Mouse (Mus musculus) brain, embryonic 14.5 days (tissue): Measurements from ENCODE around the gene Arhgef40. TPM values are rescaled to one million over a fixed set of nuclear protein-coding genes. Genes with fewer than 3 reads are reported as not detected.

Experiments used
- DNase-seq: peaks from one replicate; pipeline ENCODE4 v3.0.0-alpha.2; 2011; ENCODE audit warnings: low read depth
- CTCF ChIP-seq: fragments of 200-500 bp; IDR thresholded peaks from 2 replicates; pipeline ENCODE4 v1.5.1; 2012; ENCODE audit warnings: inconsistent platforms, mild to moderate bottlenecking, moderate library complexity, borderline replicate concordance; ENCODE audit not compliant: insufficient read depth, insufficient read length; ENCODE audit errors: extremely low read depth
- POLR2A ChIP-seq: fragments of 200-500 bp; IDR thresholded peaks from 2 replicates; pipeline ENCODE4 v1.6.1; 2012; ENCODE audit warnings: mild to moderate bottlenecking, inconsistent platforms, borderline replicate concordance; ENCODE audit not compliant: poor library complexity, insufficient read depth, insufficient read length, severe bottlenecking; ENCODE audit errors: extremely low read depth
- polyA plus RNA-seq: library from polyadenylated mRNA; depleted of rRNA; stranded (reverse); fragments of >200 nt; gene quantifications from 2 replicates; pipeline ENCODE4 v1.2.3, GENCODE M21; 2012

Gene Arhgef40
- polyA plus RNA-seq, 1 experiment: 106 TPM

DNA sequence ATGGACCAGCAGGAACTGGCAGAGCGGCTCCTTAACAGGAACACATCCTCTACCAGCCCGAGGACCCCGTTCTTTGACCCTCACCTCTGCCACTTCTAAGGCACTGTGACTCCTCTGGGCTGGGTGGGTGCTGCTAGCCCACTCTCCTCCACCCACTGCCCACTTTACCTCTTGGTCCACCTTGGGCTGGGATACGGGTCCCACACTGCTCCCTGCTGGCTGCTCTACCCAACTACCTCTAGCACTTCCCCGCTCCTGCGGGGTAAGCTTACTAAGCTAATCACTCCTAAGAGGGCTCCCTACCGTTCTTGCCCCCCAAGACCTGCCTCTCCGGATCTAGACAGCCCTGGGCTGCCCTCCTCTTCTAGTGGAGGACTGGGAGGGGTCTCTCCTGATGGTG lies 21.7 kb downstream of the Arhgef40 start:
- DNase-seq: no peak
- TF ChIP-seq CTCF (peak; percentile 53; the same call in 1 of the 2 replicates), POLR2A (no peak)

DNA sequence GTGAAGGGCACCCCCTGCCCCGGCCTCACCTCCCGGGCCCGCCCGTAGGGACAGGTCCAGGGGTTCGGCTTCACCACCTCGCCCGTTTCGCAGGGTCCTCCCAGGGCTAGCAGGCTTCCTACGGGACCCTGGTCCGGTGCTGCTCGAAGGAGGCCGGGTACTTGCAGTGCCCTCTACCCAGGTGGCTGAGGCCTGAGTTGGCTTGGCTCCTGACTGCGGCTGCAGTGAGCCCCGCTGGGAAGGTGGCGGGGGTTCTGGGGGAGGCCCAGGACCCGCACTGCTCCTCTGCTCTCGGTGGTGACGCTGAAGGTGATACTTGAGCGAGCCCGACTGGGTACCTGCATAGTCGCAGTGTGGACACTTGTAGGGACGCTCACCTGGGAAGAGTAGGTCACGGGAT lies 22.3 kb downstream of the Arhgef40 start:
- DNase-seq: no peak
- no peak for TF ChIP-seq POLR2A
- TF ChIP-seq CTCF: no peak

DNA sequence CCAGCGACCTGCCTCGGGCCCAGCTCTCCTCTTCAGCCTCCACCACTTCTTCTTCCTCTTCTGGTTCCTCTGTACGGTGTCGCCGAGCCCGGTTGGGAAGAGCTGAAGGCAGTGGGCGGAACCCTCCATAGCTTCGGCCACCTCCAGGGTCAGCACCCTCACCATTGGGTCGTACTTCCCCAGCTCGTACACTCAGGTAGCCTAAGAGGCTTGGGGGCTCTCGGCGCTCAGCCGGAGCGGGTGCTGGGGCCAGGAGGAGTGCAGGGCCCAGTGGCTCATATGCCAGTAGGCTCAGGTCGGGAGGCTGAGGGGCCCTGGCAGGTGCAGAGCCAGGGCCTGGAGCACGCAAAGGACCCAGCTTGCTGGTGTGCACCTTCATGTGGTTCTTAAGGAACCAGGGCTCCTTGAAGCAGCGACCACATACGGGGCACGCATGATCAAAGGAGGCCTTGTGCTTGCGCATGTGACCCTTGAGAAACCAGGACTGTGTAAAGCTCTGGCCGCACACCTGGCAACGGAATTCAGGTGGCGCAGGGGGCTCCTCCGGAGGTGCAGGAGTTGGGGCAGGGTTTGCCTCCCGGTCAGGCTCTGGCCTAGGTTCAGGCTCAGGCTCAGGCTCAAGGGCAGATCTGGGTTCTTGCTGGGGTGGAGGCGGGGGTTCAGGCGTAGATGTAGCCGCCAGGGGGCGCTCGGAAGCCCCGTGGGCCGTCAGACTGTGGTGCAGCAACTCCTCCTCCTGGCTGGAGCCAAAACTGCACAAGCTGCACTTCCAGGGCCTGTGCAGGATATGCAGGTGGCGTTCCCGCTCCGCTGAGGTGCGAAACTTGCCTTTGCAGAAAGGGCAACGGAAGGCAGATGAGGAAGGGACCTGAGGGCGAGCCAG lies 24.0 kb downstream of the Arhgef40 start:
- no peak for TF ChIP-seq POLR2A
- peak; percentile 100 for TF ChIP-seq CTCF
- DNase-seq: peak; percentile 94

DNA sequence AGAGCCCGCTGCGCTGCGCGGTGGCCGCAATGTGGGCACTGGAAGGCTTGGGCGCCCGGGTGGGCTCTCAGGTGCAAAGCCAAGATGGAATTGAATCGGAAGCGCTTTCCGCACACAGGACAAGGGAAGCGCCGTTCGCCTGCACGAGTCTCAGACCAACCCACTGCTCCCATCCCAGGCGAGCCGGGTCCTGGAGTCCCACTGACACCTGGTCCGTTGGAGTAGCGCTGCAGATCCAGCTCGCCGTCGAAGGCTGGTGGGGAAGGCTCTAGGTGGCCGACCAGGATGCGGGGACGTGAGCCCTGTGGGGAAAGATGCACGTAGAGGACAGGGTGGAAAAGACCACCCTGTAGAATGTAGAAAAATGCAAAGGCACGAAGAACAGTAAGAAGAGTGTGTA lies 24.8 kb downstream of the Arhgef40 start:
- TF ChIP-seq CTCF (no peak), POLR2A (no peak)
- no peak for DNase-seq

- DNase-seq: no peak
- no peak for TF ChIP-seq POLR2A
- no peak for TF ChIP-seq CTCF
Measured at GRCm38 (mm10) chr14:52009841-52010240, 25.3 kb downstream of the Arhgef40 start.

GRCm38 (mm10) chr14:52010446-52011111 lies 26.1 kb downstream of the Arhgef40 start:
- peak; percentile 98 for DNase-seq
- TF ChIP-seq POLR2A (peak; percentile 36; the same call in 1 of the 2 replicates), CTCF (no peak)

DNA sequence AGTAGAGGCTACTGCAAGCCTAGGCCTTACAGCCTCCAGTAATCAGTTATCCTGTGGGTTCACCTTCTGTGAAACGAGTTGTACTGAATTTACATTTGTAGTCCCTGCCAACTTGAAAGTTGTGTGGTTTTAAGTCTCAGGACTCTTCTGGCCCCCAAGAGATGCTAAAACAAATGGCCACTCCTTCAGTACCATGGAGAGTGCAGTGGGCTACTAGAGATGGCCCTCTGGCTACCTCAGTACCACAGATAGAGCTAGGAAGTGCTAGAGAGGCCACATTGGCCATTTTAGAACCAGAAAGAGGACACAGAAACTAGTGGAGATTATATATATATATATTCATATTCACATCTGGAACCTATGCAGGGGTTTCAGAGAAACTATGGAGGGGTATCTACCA lies 27.2 kb downstream of the Arhgef40 start:
- DNase-seq: no peak
- TF ChIP-seq POLR2A (no peak), CTCF (no peak)

DNA sequence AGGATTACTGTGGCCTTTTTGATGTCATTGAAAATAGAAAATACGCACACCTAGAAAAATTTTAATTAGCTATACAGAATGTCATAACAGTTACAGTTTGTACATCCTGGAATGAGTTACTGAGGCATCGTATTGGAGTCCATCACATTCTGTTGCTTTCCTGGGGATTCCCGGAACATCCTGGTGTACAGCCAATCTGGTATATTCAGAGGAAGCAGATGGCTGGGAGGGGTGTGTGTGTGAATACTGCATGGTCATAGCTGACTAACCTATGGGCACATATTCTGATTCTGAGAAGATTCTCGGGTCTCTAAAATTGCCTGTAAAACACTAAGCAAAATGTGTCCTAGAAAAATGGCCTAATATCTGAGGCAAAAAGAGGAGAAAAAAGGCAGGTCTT lies 27.6 kb downstream of the Arhgef40 start:
- TF ChIP-seq POLR2A (no peak), CTCF (no peak)
- peak; percentile 81 for DNase-seq

DNA sequence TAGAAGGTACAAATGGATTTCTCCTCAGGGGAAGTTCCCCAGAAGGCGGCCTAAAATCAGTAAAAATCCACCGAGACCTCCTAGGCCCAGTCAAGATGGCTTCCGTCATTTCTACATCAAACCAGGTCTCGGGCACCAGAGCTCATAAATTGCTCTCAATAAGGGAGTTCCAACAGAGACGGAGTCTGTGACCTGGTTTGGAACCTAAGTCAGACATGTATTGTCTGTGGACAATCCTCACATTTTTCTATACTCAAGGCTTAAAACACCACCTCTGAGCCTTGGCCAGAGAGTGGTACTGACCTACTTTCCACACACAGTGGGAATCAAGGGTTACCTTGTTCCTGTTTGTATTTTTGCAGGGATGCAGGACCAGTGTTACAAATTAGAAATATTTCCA lies 28.0 kb downstream of the Arhgef40 start:
- DNase-seq: no peak
- TF ChIP-seq CTCF (no peak), POLR2A (no peak)

DNA sequence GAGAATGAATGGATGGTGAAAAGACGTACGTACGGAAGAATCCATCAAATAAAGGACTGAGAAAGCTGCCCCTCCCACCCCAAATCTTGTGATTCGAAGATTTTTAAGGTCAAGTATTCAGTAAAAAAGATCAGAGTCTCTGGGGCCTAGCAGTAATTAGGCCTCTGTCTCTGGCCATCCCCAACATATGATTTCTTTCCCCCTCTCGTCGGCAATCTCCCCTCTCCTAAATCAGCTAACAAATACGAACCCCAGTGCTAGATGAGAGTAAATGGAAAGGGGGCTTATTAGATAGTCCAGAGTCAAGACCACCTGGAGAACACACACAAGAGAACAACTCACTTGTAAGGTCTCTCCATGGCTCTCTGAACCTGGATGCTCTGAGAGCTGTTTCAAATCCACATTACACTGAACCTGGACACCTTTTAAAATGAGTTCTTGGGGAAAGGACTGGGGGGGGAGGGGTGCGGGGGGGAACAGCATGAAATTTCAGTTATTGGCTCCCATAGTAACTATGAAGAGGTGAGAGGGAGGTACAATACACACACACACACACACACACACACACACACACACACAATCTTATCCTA lies 28.6 kb downstream of the Arhgef40 start:
- TF ChIP-seq CTCF: no peak
- no peak for TF ChIP-seq POLR2A

GRCm38 (mm10) chr14:52013771-52014219 lies 29.3 kb downstream of the Arhgef40 start:
- TF ChIP-seq CTCF: no peak
- TF ChIP-seq POLR2A: peak; percentile 28; the same call in 1 of the 2 replicates
- peak; percentile 62 for DNase-seq

More for the DNA sequence above, 28.6 kb downstream of the Arhgef40 start:
- no peak for DNase-seq

DNA sequence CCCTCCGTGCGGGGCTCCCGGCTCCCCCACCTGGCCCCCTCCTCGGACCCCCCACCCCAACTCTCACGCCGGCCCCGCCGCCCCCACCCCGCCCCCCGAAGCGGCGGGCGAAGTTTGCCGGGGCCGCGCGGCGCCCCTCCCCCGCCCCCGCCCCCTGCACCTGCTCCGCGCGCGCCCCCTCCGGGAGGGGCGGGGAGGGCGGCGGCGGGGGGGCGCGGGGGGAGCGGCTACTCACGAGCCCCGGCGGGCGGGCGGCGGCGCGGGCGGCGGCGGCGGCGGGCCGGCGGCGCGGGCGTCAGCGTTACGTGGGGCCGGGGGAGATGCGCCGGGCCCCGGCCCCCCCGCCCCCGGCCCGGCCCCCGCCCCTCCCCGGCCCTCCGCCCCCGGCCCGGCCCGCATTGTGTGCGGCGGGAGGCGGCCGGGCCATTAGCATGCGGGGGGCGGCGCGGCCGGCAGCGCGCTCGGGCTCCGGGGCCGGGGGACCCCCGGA lies 29.8 kb downstream of the Arhgef40 start:
- TF ChIP-seq CTCF (no peak), POLR2A (peak; percentile 31; the same call in 1 of the 2 replicates)
- no peak for DNase-seq
